Mouse (Mus musculus) spleen, adult 2 months (tissue): ENCODE results near the gene 0610009B22Rik. TPM values are rescaled to one million over a fixed set of nuclear protein-coding genes. Genes with fewer than 3 reads are reported as not detected.
"Not testable (repeated sequence)": the region's sequence is repeated elsewhere in the genome, so short reads cannot be mapped to it uniquely, and the experiment has no call there.

Experiments used
- DNase-seq, 2 experiments: peaks; one replicate each; pipeline versions ENCODE4 v3.0.0 to v3.0.0-alpha.2; 2012 to 2021; ENCODE audit warnings: low spot score in 2 of 2, low read depth in 1 of 2
- H3K27ac ChIP-seq: fragments of 200-500 bp; 2 replicates; pipeline ENCODE4 v1.5.1; 2012; ENCODE audit warnings: low read length, inconsistent platforms; ENCODE audit not compliant: insufficient read depth
- H3K27me3 ChIP-seq: fragments of 200-500 bp; 2 replicates; pipeline ENCODE4 v1.6.1; 2012; ENCODE audit warnings: mild to moderate bottlenecking, moderate library complexity, low read length, inconsistent platforms; ENCODE audit not compliant: control insufficient read depth, insufficient read depth
- H3K36me3 ChIP-seq: fragments of 200-500 bp; 2 replicates; pipeline ENCODE4 v1.6.1; 2012; ENCODE audit warnings: mild to moderate bottlenecking, low read length, inconsistent platforms; ENCODE audit not compliant: control insufficient read depth, insufficient read depth
- H3K4me1 ChIP-seq: fragments of 200-500 bp; 2 replicates; pipeline ENCODE4 v1.6.1; 2011; ENCODE audit warnings: inconsistent platforms; ENCODE audit not compliant: control insufficient read depth, insufficient read depth, insufficient read length
- H3K4me3 ChIP-seq: fragments of 200-500 bp; 2 replicates; pipeline ENCODE4 v1.5.1; 2011; ENCODE audit warnings: mild to moderate bottlenecking, inconsistent platforms; ENCODE audit not compliant: insufficient read depth, insufficient read length; ENCODE audit errors: extremely low read depth
- CTCF ChIP-seq: fragments of 200-500 bp; IDR thresholded peaks from 2 replicates; pipeline ENCODE4 v1.5.1; 2011; ENCODE audit warnings: mild to moderate bottlenecking, inconsistent platforms; ENCODE audit not compliant: insufficient read depth, insufficient read length, insufficient replicate concordance; ENCODE audit errors: extremely low read depth
- POLR2A ChIP-seq: fragments of 200-500 bp; IDR thresholded peaks from 2 replicates; pipeline ENCODE4 v1.6.1; 2011; ENCODE audit warnings: low read depth, low read length, inconsistent platforms
- WGBS: fragments of 180-500 bp; shearing (Covaris S2); methylation state at CpG from one replicate; pipeline ENCODE4 v1.1.7; 2018; 5-methylcytosine and 5-hydroxymethylcytosine counted together
- polyA plus RNA-seq: library from polyadenylated mRNA; depleted of rRNA; stranded (reverse); fragments of >200 nt; gene quantifications from 2 replicates; pipeline ENCODE4 v1.2.3, GENCODE M21; 2012; rRNA removed

The 0610009B22Rik gene
- polyA plus RNA-seq, result 2.4 and 2.9 TPM in 2 replicates

DNA sequence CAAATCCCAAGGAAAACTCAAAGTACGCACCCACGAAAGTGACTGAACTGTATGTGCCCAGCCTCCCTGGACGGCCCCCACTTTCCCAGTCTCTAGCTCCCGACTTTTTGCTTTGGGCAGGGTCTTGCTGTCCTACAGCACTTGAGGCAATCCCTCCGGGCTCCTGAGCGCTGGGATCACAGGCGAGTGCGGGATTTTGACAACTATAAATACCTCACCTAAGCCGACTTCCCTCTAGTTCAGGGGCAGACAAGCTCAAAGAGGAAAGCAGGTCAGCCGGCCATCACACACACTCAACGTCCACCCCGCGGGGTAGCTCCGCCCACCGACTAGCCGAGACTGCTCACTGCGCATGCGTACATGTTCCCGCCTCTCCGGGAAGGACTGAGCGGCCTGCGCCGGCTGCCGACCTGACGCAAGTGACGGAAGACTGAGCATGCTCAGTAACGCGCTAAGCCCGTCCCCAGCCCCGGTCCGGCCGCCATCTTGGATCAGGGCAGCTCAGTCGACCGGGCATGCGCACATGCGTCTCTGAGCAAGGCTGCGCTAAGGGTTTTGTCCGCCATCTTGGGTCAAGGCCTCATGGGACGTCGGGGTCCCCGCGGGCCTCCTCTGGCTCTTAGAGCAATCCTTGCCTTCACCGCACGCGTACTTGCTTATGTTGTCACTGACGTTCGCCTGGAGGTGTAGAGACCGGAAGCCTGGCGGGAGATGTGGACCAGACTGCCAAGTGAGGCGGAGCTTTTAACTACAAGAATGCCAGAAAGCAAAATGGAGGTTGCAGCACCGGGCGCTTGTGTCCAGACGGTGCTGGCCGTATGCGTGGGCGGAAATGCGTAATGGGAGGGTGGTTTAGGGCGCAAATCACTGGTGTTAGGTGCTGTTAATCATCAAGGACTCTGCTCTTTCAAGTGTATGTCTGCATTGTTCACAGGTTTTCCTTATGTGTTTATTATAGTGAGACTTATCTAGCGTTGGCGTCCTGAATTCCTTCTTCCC, at the start of gene 0610009B22Rik:
0610009B22Rik (minus strand) TSS at position 545 of the 999 bp plus-strand sequence.
- H3K27ac ChIP-seq, result peak within 1 kb of the TSS; percentile 100
- H3K27me3 ChIP-seq, result no peaks in the 10 kb centered on the region
- no peaks in the 10 kb centered on the region for H3K36me3 ChIP-seq
- H3K4me1 ChIP-seq, result no peaks in the 10 kb centered on the region
- no peak for TF ChIP-seq CTCF
- TF ChIP-seq POLR2A, result peak; percentile 85
- DNase-seq, result peak; percentile 99 to 100
- H3K4me3 ChIP-seq, result peak within 1 kb of the TSS; percentile 86
- under 1% methylated on average over 60 of the region's 60 CpGs for WGBS

GRCm38 (mm10) chr11:51734218-51734617, 45.5 kb upstream of the 0610009B22Rik start:
- not testable (repeated sequence) for DNase-seq, H3K4me3 ChIP-seq, H3K27me3 ChIP-seq, H3K4me1 ChIP-seq, H3K27ac ChIP-seq
- 97% methylated on average over 13 of the region's 13 CpGs for WGBS
- H3K36me3 ChIP-seq, result peaks cover 25% of the 10 kb centered on the region

GRCm38 (mm10) chr11:51732883-51733282, 44.2 kb upstream of the 0610009B22Rik start:
- Histone ChIP-seq H3K4me3 (no peak overlapping the region), H3K4me1 (no peaks in the 10 kb centered on the region), H3K36me3 (peaks cover 25% of the 10 kb centered on the region), H3K27me3 (no peaks in the 10 kb centered on the region), H3K27ac (no peak overlapping the region)
- whole genome bisulfite sequencing, result 54% methylated on average over 1 of the region's 1 CpGs
- TF ChIP-seq CTCF (no peak), POLR2A (no peak)
- no peak for DNase-seq

DNA sequence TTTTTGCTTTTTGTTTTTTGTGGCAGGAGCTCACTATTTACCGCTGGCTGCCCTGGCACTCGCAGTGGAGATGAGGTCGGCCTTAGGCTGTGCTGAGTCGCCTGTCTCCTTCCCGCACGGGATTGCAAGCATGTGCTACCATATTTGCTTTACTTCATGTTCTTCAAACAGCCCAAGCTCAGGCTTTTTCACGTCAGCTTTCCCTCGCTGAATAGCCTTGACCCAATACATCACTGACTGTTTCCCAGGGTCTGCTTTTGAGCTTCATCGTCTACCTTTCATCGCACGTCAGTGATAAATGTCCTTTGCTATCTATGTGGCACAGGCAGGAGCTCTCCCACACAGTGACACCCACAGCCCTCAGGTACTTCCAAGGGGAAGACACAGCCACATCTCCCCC, 32.4 kb upstream of the 0610009B22Rik start:
- Histone ChIP-seq H3K4me3 (no peak overlapping the region), H3K36me3 (peaks cover 33% of the 10 kb centered on the region), H3K27ac (no peak overlapping the region), H3K4me1 (no peaks in the 10 kb centered on the region), H3K27me3 (no peaks in the 10 kb centered on the region)
- TF ChIP-seq POLR2A, result no peak
- no peak for TF ChIP-seq CTCF
- WGBS, result 94% methylated on average over 11 of the region's 11 CpGs
- no peak for DNase-seq

- TF ChIP-seq CTCF (no peak), POLR2A (no peak)
- no peak for DNase-seq
- H3K4me3 ChIP-seq, result no peak overlapping the region
- no peaks in the 10 kb centered on the region for H3K4me1 ChIP-seq
- no peaks in the 10 kb centered on the region for H3K27me3 ChIP-seq
- H3K27ac ChIP-seq, result no peak overlapping the region
- WGBS, result 95% methylated on average over 13 of the region's 13 CpGs
- H3K36me3 ChIP-seq, result peaks cover 29% of the 10 kb centered on the region
Measured at GRCm38 (mm10) chr11:51707080-51707479, 18.4 kb upstream of the 0610009B22Rik start.

GRCm38 (mm10) chr11:51706451-51706850, 17.8 kb upstream of the 0610009B22Rik start:
- no peak for DNase-seq
- Histone ChIP-seq H3K36me3 (peaks cover 26% of the 10 kb centered on the region), H3K4me3 (no peak overlapping the region), H3K27me3 (no peaks in the 10 kb centered on the region), H3K27ac (no peak overlapping the region), H3K4me1 (no peaks in the 10 kb centered on the region)
- TF ChIP-seq CTCF, result no peak
- no peak for TF ChIP-seq POLR2A
- WGBS, result 98% methylated on average over 10 of the region's 10 CpGs

GRCm38 (mm10) chr11:51703379-51703998, 14.8 kb upstream of the 0610009B22Rik start:
- DNase-seq, result peak; percentile 9 to 23
- TF ChIP-seq CTCF, result no peak
- no peak for TF ChIP-seq POLR2A
- no peaks in the 10 kb centered on the region for H3K4me1 ChIP-seq
- peaks cover 30% of the 10 kb centered on the region for H3K36me3 ChIP-seq
- H3K4me3 ChIP-seq, result no peak overlapping the region
- 85% methylated on average over 10 of the region's 10 CpGs for WGBS
- no peak overlapping the region for H3K27ac ChIP-seq
- no peaks in the 10 kb centered on the region for H3K27me3 ChIP-seq
